Mouse (Mus musculus): ENCODE results near the gene Prtn3. TPM values are rescaled to one million over a fixed set of nuclear protein-coding genes. Genes with fewer than 3 reads are reported as not detected.
A peak's percentile ranks its signal among the peaks of the same experiment; 100 is the strongest.

Gene Prtn3
- total and polyA plus RNA-seq, 2 experiments from 2014 or later: 0.74 TPM; not detected in 1

- H3K4me2 ChIP-seq (ENCODE audit: low read depth, low read length): no peak overlapping the region
- DNase-seq (ENCODE audit: low spot score): no peak
- H3K27ac ChIP-seq (ENCODE audit: low read depth): no peak overlapping the region
- peaks cover 56% of the 10 kb centered on the region for H3K36me3 ChIP-seq (replicated peaks; ENCODE audit: control insufficient read depth, insufficient read depth, low read length)
- H3K9me3 ChIP-seq (replicated peaks; ENCODE audit: control insufficient read depth, low read length): no peaks in the 10 kb centered on the region
- TF ChIP-seq EP300 (IDR thresholded peaks at IDR 0.05; ENCODE audit: low read depth) (no peak), CTCF (IDR thresholded peaks at IDR 0.05; ENCODE audit: low read depth) (no peak)
- no peak for ATAC-seq (ENCODE audit: insufficient read depth, low read depth)
- no peak overlapping the region for H3K9ac ChIP-seq (replicated peaks; ENCODE audit: low read depth, low read length)
- WGBS: 91% methylated on average over 10 of the region's 10 CpGs
- no peak overlapping the region for H3K4me3 ChIP-seq (ENCODE audit: low read depth, low read length)
- H3K27me3 ChIP-seq (ENCODE audit: control insufficient read depth, insufficient read depth, low read length): no peaks in the 10 kb centered on the region
- no peaks in the 10 kb centered on the region for H3K4me1 ChIP-seq (ENCODE audit: control insufficient read depth, insufficient read depth)
These were observed 33.1 kb downstream of the Prtn3 start for GRCm38 (mm10) chr10:79907415-79907814.

- no peaks in the 10 kb centered on the region for H3K9me3 ChIP-seq (replicated peaks; ENCODE audit: control insufficient read depth, low read length)
- peaks cover under 1% of the 10 kb centered on the region; the same call in 1 of the 2 replicates for H3K4me1 ChIP-seq (ENCODE audit: control insufficient read depth, insufficient read depth)
- peak; percentile 99 for DNase-seq (ENCODE audit: low spot score)
- peak; percentile 98 for ATAC-seq (ENCODE audit: insufficient read depth, low read depth)
- peak within 1 kb of the TSS; percentile 94 for H3K27ac ChIP-seq (ENCODE audit: low read depth)
- H3K27me3 ChIP-seq (ENCODE audit: control insufficient read depth, insufficient read depth, low read length): no peaks in the 10 kb centered on the region
- peak within 1 kb of the TSS; percentile 82 for H3K9ac ChIP-seq (replicated peaks; ENCODE audit: low read depth, low read length)
- 1% methylated on average over 52 of the region's 52 CpGs for WGBS
- H3K4me3 ChIP-seq (ENCODE audit: low read depth, low read length): peak within 1 kb of the TSS; percentile 74
- peaks cover 46% of the 10 kb centered on the region for H3K36me3 ChIP-seq (replicated peaks; ENCODE audit: control insufficient read depth, insufficient read depth, low read length)
- peak within 1 kb of the TSS; percentile 52 for H3K4me2 ChIP-seq (ENCODE audit: low read depth, low read length)
- TF ChIP-seq EP300 (IDR thresholded peaks at IDR 0.05; ENCODE audit: low read depth): no peak; the same call in 1 of the 2 replicates
- TF ChIP-seq CTCF (IDR thresholded peaks at IDR 0.05; ENCODE audit: low read depth): no peak
These were observed 34.2 kb downstream of the Prtn3 start, which contains the start of gene Med16 for GRCm38 (mm10) chr10:79908167-79909091. Gene Med16 (minus strand): TSS chr10:79908923.

GRCm38 (mm10) chr10:79909092-79909922 lies 35.0 kb downstream of the Prtn3 start:
- WGBS: 22% methylated on average over 14 of the region's 14 CpGs
- Histone ChIP-seq H3K9ac (replicated peaks; ENCODE audit: low read depth, low read length) (peak overlapping the region; percentile 82), H3K27ac (ENCODE audit: low read depth) (peak overlapping the region; percentile 94), H3K36me3 (replicated peaks; ENCODE audit: control insufficient read depth, insufficient read depth, low read length) (peaks cover 42% of the 10 kb centered on the region), H3K9me3 (replicated peaks; ENCODE audit: control insufficient read depth, low read length) (no peaks in the 10 kb centered on the region), H3K4me3 (ENCODE audit: low read depth, low read length) (peak overlapping the region; percentile 74), H3K4me1 (ENCODE audit: control insufficient read depth, insufficient read depth) (peaks cover 8% of the 10 kb centered on the region; the same call in 1 of the 2 replicates), H3K4me2 (ENCODE audit: low read depth, low read length) (peak overlapping the region; percentile 52), H3K27me3 (ENCODE audit: control insufficient read depth, insufficient read depth, low read length) (no peaks in the 10 kb centered on the region)
- TF ChIP-seq EP300 (IDR thresholded peaks at IDR 0.05; ENCODE audit: low read depth) (peak; percentile 62; the same call in 1 of the 2 replicates), CTCF (IDR thresholded peaks at IDR 0.05; ENCODE audit: low read depth) (no peak)
- ATAC-seq (ENCODE audit: insufficient read depth, low read depth): no peak
- DNase-seq (ENCODE audit: low spot score): peak; percentile 53

- H3K27ac ChIP-seq (ENCODE audit: low read depth): no peak within 1 kb of the TSS
- H3K9ac ChIP-seq (replicated peaks; ENCODE audit: low read depth, low read length): 0 out of 2 replicates have a peak within 1 kb of the TSS, but pooled peaks have one; percentile 82
- H3K4me3 ChIP-seq (ENCODE audit: low read depth, low read length): no peak within 1 kb of the TSS
- TF ChIP-seq CTCF (IDR thresholded peaks at IDR 0.05; ENCODE audit: low read depth) (no peak), EP300 (IDR thresholded peaks at IDR 0.05; ENCODE audit: low read depth) (no peak)
- no peak for DNase-seq (ENCODE audit: low spot score)
- peaks cover 32% of the 10 kb centered on the region for H3K36me3 ChIP-seq (replicated peaks; ENCODE audit: control insufficient read depth, insufficient read depth, low read length)
- WGBS: 93% methylated on average over 4 of the region's 4 CpGs
- peaks cover 19% of the 10 kb centered on the region for H3K4me1 ChIP-seq (ENCODE audit: control insufficient read depth, insufficient read depth)
- no peak for ATAC-seq (ENCODE audit: insufficient read depth, low read depth)
- no peak within 1 kb of the TSS for H3K4me2 ChIP-seq (ENCODE audit: low read depth, low read length)
- H3K9me3 ChIP-seq (replicated peaks; ENCODE audit: control insufficient read depth, low read length): no peaks in the 10 kb centered on the region
- H3K27me3 ChIP-seq (ENCODE audit: control insufficient read depth, insufficient read depth, low read length): no peaks in the 10 kb centered on the region
These were observed 36.3 kb downstream of the Prtn3 start, which contains the start of gene Gm26602 for GRCm38 (mm10) chr10:79910556-79910955. Gene Gm26602 (plus strand): TSS chr10:79910856.

GRCm38 (mm10) chr10:79912412-79912811 lies 38.1 kb downstream of the Prtn3 start:
- DNase-seq (ENCODE audit: low spot score): no peak
- no peak overlapping the region for H3K9ac ChIP-seq (replicated peaks; ENCODE audit: low read depth, low read length)
- 70% methylated on average over 20 of the region's 20 CpGs for WGBS
- ATAC-seq (ENCODE audit: insufficient read depth, low read depth): no peak
- H3K4me3 ChIP-seq (ENCODE audit: low read depth, low read length): no peak overlapping the region
- H3K9me3 ChIP-seq (replicated peaks; ENCODE audit: control insufficient read depth, low read length): no peaks in the 10 kb centered on the region
- peaks cover 1% of the 10 kb centered on the region for H3K27me3 ChIP-seq (ENCODE audit: control insufficient read depth, insufficient read depth, low read length)
- no peak overlapping the region for H3K27ac ChIP-seq (ENCODE audit: low read depth)
- H3K4me2 ChIP-seq (ENCODE audit: low read depth, low read length): no peak overlapping the region
- peaks cover 27% of the 10 kb centered on the region for H3K4me1 ChIP-seq (ENCODE audit: control insufficient read depth, insufficient read depth)
- TF ChIP-seq CTCF (IDR thresholded peaks at IDR 0.05; ENCODE audit: low read depth): no peak
- TF ChIP-seq EP300 (IDR thresholded peaks at IDR 0.05; ENCODE audit: low read depth): no peak
- peaks cover 20% of the 10 kb centered on the region for H3K36me3 ChIP-seq (replicated peaks; ENCODE audit: control insufficient read depth, insufficient read depth, low read length)
